Mouse (Mus musculus): Measurements from ENCODE around the gene Amz2.

Amz2 gene

DNA sequence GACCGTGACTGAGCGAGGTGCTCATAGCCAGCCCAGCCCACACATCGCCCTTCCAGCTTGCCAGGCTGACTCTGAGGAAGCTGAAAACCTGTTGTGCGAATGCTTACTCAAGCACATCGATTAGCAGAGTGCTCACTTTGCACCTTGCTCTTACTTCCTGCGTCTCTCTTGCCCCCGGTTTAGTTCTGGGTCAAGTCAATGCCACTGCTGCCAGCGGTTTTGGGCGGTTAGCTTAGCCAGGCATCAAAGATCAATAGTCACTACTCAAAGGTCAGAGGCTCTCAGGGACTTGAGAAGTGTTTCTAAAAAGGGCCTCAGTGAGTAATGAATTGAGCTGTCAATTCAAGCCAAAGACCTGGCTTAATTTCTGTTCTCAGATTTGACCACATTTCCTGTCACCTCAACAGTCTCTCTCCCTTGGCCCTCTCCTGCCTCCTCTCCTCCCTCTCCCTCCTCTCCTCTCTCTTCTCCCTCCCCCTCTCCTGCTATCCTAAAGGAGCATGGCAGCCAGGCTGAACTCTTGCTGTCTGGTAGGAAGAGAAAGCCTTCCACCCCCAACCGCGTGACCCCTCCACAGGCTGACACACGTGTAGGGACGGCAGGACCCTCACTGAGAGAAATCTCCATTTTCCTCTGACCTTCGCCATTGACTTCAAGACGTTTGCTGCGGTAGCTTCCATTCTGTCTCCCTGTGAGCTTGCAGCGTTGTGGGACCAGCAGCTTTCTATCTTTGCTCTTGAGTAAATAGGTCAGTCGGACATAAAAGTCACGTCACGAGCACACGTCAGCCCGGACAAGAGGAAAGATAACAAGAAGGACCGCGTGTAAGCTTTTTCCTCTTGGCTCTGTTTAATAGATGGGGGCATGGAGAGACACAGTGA lies 69.4 kb downstream of the Amz2 start:
- no peak for DNase-seq (ENCODE audit: low spot score in 2 of 2)

DNA sequence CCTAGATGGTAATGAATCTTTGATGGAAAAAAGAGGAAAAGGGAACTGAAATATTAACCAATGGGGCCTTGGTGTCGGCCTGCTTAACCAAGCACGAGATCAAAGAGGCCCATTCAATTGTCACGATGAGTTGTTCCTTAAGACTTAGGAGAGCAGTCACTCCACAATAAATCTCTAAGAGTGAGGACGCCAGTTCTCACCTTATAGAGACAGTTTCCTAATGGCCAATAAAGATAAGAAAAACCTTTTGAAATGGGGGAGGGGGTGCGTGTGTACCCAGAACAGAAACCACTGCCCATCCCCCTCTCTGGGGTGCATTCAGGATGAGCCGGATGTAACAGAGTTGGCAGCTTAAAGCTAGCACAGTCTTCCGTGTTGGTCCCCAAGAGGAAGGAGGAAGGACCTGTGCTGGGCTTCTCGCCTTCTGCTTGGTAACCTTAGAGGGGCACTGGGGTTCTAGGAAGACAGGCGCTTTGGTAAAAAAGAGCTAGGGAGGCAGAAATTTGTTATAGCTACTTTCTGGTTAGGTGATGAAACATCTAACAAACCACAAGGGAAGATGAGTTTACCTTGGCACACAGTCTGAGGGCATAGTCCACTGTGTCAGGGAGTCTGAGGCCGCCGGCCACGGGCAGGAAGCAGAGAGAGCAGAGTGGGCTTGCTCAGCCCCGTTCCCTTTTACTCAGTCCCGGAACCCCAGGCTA lies 70.2 kb downstream of the Amz2 start:
- DNase-seq (ENCODE audit: low spot score in 2 of 2) = no peak

DNA sequence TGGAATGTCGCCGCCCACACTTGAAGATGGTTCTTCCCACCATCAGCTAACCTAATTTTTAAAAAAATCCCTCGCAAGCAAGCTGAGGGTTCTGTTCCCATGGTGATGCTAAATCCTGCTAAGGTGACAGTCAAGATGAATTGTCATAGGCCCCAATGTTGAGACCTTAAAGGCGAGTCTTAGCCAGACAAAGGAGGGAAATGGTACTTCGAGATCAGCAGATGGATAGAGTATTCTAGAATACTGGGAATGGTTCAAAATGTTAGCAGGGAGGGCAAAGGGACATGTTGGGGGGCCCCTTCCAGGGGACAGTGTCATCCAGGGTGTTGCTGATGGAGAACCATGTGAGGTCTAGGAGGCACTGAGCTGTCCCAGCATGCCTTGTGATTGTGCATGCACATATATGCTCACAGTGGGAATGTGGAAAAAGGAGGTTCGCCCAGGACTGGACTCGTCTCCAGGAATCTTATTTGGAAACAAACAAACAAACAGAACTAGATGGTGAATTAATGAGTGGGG lies 70.8 kb downstream of the Amz2 start:
- no peak for DNase-seq (ENCODE audit: low spot score in 2 of 2)

DNA sequence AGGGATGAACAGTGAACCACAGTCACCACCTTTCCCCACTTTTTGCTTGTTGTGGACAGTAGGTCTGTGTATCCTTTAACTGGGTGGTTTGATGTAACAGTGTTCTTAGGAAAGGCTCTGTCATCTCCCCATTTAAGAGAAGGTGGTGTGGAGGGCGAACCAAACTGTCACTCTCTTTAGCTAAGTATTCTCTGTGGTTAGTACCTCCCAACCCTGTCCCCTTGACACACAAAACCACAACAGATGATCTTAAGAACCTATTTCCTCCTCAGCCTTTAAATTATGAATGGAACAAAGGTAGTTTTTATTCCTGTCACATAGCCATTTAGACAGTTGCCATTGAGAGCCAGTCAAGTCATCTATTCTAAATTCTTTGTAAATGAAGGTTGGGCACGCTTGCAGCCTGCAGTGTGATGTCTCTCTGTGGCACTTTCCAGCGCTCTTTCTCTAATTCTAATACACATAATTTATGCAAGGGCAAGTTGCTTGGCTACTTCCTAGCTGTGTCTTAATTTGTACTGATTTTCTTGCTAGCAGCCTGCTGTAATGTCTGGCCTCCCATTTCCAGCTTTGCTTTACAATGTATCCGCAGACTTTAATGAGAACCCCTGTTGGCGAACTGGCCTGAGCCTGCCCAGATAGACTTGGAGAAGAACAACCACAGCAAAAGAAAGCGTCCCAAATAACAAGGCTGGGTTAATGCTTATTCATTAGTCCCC lies 71.4 kb downstream of the Amz2 start:
- DNase-seq (ENCODE audit: low spot score in 2 of 2) = no peak

DNA sequence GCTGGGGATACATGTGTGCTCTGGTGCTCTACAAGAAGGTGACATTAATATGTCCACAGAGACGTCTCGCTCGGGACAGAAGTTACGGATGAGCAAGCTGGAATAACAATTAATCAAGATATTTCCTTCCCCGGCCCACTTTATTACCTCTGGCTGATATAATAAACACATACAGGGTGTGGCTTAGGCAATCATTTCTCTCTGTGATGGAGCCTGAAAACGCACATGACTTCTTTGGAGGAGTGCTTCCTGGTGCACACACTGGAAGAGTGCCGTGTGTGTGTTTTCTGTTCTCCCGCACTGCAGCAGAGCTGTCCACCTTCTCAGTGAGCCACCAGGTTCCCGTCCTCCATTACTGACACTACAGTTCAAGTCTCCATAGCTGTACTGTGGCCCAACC lies 72.2 kb downstream of the Amz2 start:
- no peak for DNase-seq (ENCODE audit: low spot score in 2 of 2)

DNA sequence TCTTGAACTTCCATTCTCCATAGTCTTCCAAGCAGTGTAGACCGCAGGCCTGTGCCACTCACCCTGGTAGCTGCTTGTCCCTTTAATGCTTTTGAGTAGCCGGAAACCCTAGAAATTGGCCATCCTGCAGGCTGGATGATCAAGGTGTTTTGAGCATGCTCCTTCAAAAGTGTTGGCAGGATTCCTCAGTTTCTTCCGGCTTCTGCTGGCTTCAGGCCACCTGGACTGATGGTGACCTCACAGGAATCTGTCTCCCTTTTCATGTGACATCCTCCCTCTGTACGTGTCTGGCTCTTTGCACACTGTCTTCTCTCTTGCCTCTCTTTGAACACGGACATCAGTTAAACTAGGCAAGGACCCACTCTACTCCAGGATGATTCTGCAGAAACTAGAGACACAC lies 74.5 kb downstream of the Amz2 start:
- DNase-seq (ENCODE audit: low spot score in 2 of 2) = no peak

All from urinary bladder, postnatal 36 days (tissue).